Mouse (Mus musculus): Measurements from ENCODE around the gene Chd5. TPM values are rescaled to one million over a fixed set of nuclear protein-coding genes. Genes with fewer than 3 reads are reported as not detected.

The Chd5 gene
- polyA plus RNA-seq, 1 experiment = 0.99 TPM

GRCm38 (mm10) chr4:152345120-152345889 is 6.9 kb downstream of the Chd5 start:
- Histone ChIP-seq H3K4me3 (replicated peaks; ENCODE audit: extremely low read depth, low read depth, low read length) (no peak overlapping the region), H3K4me1 (ENCODE audit: control insufficient read depth, insufficient read depth, low read length) (peaks cover 7% of the 10 kb centered on the region; the same call in 1 of the 2 replicates)
- WGBS = 29% methylated on average over 7 of the region's 7 CpGs
- TF ChIP-seq CTCF (IDR thresholded peaks at IDR 0.05; ENCODE audit: insufficient read depth, low read length) (no peak), POLR2A (IDR thresholded peaks at IDR 0.05; ENCODE audit: borderline replicate concordance, extremely low read depth, low read depth, low read length) (no peak)
- DNase-seq = peak; percentile 57

- 2% methylated on average over 16 of the region's 17 CpGs for WGBS
- TF ChIP-seq CTCF (IDR thresholded peaks at IDR 0.05; ENCODE audit: insufficient read depth, low read length) (no peak), POLR2A (IDR thresholded peaks at IDR 0.05; ENCODE audit: borderline replicate concordance, extremely low read depth, low read depth, low read length) (no peak)
- Histone ChIP-seq H3K4me1 (ENCODE audit: control insufficient read depth, insufficient read depth, low read length) (peaks cover 7% of the 10 kb centered on the region; the same call in 1 of the 2 replicates), H3K4me3 (replicated peaks; ENCODE audit: extremely low read depth, low read depth, low read length) (no peak overlapping the region)
- DNase-seq = no peak
Observed at GRCm38 (mm10) chr4:152349837-152350381, 11.5 kb downstream of the Chd5 start.

- TF ChIP-seq POLR2A (IDR thresholded peaks at IDR 0.05; ENCODE audit: borderline replicate concordance, extremely low read depth, low read depth, low read length) (no peak), CTCF (IDR thresholded peaks at IDR 0.05; ENCODE audit: insufficient read depth, low read length) (no peak)
- no peak for DNase-seq
- 16% methylated on average over 8 of the region's 8 CpGs for WGBS
- no peaks in the 10 kb centered on the region for H3K4me1 ChIP-seq (ENCODE audit: control insufficient read depth, insufficient read depth, low read length)
- no peak overlapping the region for H3K4me3 ChIP-seq (replicated peaks; ENCODE audit: extremely low read depth, low read depth, low read length)
Observed at GRCm38 (mm10) chr4:152350722-152351421, 12.4 kb downstream of the Chd5 start.

DNA sequence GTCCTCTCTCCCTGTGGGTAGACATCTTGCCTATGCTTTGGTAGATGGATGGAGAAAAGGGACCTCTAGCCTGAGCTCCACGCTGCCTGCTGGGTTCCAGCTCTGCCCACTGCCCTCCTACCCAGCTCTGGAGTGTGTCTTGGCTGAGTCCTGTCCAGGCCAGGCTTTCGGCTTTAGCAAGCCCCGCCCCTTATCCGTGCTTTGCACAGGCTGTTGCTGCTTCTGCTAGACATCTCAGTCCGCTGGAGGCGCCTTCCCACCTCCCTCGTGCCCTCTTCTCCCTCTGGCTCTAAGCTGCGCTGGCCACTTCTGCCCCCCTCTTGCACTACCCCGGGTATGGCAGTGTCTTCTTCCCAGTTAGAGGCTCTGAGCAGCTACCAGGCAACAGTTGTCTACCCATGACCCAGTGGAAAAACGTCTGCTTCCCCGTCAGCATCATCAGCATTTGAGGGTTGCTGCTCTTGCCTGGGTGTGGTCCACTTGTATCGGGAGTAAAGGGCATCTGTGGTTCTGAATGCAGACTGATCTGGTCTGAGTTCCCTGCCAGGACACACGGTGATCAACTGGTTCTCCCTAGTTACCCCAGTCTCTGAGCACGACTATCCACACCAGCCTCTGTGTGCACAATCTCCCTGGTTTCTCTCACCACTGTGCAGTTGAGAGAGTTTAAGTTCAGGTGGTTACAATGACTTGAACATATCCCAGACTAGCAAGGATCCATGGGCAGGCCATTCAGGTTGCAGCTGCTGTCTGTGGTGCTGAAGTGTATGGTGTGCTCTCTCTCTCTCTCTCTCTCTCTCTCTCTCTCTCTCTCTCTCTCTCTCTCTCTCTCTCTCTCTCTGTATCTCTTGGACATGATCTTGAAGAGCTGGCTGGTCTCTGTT is 13.2 kb downstream of the Chd5 start:
- Histone ChIP-seq H3K4me1 (ENCODE audit: control insufficient read depth, insufficient read depth, low read length) (no peaks in the 10 kb centered on the region), H3K4me3 (replicated peaks; ENCODE audit: extremely low read depth, low read depth, low read length) (no peak overlapping the region)
- TF ChIP-seq CTCF (IDR thresholded peaks at IDR 0.05; ENCODE audit: insufficient read depth, low read length) (no peak), POLR2A (IDR thresholded peaks at IDR 0.05; ENCODE audit: borderline replicate concordance, extremely low read depth, low read depth, low read length) (0 out of 2 replicates have a peak, but pooled peaks have one; percentile 2)
- WGBS = 15% methylated on average over 14 of the region's 14 CpGs
- DNase-seq = no peak

DNA sequence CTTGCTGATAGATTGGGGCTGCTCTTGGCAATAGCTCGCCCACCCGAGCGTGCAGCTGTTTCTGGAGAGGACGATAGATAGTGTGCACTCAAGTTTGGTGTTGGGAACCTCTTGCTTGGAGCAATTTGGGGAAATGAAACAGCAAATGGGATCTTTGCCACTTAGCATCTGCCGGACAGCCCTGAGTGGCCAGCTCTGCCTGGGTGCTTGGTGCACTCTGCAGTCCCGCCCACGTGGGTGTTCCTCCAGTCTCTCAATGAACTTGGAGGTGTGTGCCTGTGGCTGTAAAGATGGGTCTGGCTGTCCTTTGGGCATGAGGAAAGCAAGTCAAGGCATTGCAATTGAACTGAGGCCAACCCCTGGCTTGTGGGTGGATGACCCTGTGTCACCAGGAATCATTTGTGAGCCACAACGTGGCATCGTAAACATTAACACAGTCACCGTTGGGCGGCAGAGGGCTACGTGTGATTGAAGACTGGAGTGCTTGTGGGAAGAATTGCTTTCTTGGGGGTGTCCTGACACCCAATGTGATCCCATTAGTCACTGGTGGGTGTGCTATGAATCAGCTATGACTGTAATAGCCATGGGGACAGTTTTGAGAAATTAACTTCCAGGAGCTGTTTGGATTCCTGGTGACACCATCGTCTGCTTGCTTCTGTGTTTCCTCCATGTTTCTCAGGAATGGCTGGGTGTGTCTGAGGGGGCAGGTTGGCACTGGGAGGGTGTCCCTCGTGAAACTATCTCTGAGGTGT is 15.6 kb downstream of the Chd5 start:
- DNase-seq = no peak
- no peak overlapping the region for H3K4me3 ChIP-seq (replicated peaks; ENCODE audit: extremely low read depth, low read depth, low read length)
- H3K4me1 ChIP-seq (ENCODE audit: control insufficient read depth, insufficient read depth, low read length) = no peaks in the 10 kb centered on the region
- WGBS = 64% methylated on average over 14 of the region's 14 CpGs
- TF ChIP-seq POLR2A (IDR thresholded peaks at IDR 0.05; ENCODE audit: borderline replicate concordance, extremely low read depth, low read depth, low read length) (no peak), CTCF (IDR thresholded peaks at IDR 0.05; ENCODE audit: insufficient read depth, low read length) (no peak)

- 74% methylated on average over 7 of the region's 7 CpGs for WGBS
- Histone ChIP-seq H3K4me1 (ENCODE audit: control insufficient read depth, insufficient read depth, low read length) (no peaks in the 10 kb centered on the region), H3K4me3 (replicated peaks; ENCODE audit: extremely low read depth, low read depth, low read length) (no peak overlapping the region)
- no peak for DNase-seq
- no peak for TF ChIP-seq POLR2A (IDR thresholded peaks at IDR 0.05; ENCODE audit: borderline replicate concordance, extremely low read depth, low read depth, low read length)
- TF ChIP-seq CTCF (IDR thresholded peaks at IDR 0.05; ENCODE audit: insufficient read depth, low read length) = no peak
Observed at GRCm38 (mm10) chr4:152355672-152356071, 17.2 kb downstream of the Chd5 start.

- TF ChIP-seq CTCF (IDR thresholded peaks at IDR 0.05; ENCODE audit: insufficient read depth, low read length) (no peak), POLR2A (IDR thresholded peaks at IDR 0.05; ENCODE audit: borderline replicate concordance, extremely low read depth, low read depth, low read length) (no peak)
- WGBS = 5% methylated on average over 11 of the region's 11 CpGs
- no peak for DNase-seq
- H3K4me3 ChIP-seq (replicated peaks; ENCODE audit: extremely low read depth, low read depth, low read length) = no peak overlapping the region
- 0 out of 2 replicates have a peak, but pooled peaks cover 3% of the 10 kb centered on the region for H3K4me1 ChIP-seq (ENCODE audit: control insufficient read depth, insufficient read depth, low read length)
Observed at GRCm38 (mm10) chr4:152359700-152360099, 21.2 kb downstream of the Chd5 start.

GRCm38 (mm10) chr4:152360855-152361254 is 22.4 kb downstream of the Chd5 start:
- H3K4me1 ChIP-seq (ENCODE audit: control insufficient read depth, insufficient read depth, low read length) = 0 out of 2 replicates have a peak, but pooled peaks cover 3% of the 10 kb centered on the region
- DNase-seq = no peak
- TF ChIP-seq POLR2A (IDR thresholded peaks at IDR 0.05; ENCODE audit: borderline replicate concordance, extremely low read depth, low read depth, low read length) = no peak
- no peak for TF ChIP-seq CTCF (IDR thresholded peaks at IDR 0.05; ENCODE audit: insufficient read depth, low read length)
- H3K4me3 ChIP-seq (replicated peaks; ENCODE audit: extremely low read depth, low read depth, low read length) = no peak overlapping the region
- WGBS = 3% methylated on average over 24 of the region's 24 CpGs

Data from lung, adult 2 months (tissue).